Mouse (Mus musculus) G1E (cell line): ENCODE measurements around the gene Gdi2.

Experiments used
- CTCF ChIP-seq: IDR thresholded peaks from 2 replicates; pipeline ENCODE4 v1.5.1; 2012; ENCODE audit warnings: low read depth, low read length, inconsistent platforms, mixed read lengths
- GATA1 ChIP-seq: IDR thresholded peaks from 2 replicates; pipeline ENCODE4 v1.6.1; 2012; ENCODE audit warnings: borderline replicate concordance, low read length, inconsistent platforms, mixed read lengths

GRCm38 (mm10) chr13:3534146-3534545 lies 3.7 kb upstream of the Gdi2 start:
- TF ChIP-seq CTCF (no peak), GATA1 (no peak)
